Mouse (Mus musculus): ENCODE measurements at regions not wholly inside any gene's neighbourhood (a gene's known extent, or its start where the extent isn't known, plus 50 kb on each side); places are given as distances from the start of the nearest gene placed in this dataset.

- no peak for DNase-seq
Measured at GRCm38 (mm10) chr4:150769043-150769442, 84.7 kb upstream of the Errfi1 start.

DNA sequence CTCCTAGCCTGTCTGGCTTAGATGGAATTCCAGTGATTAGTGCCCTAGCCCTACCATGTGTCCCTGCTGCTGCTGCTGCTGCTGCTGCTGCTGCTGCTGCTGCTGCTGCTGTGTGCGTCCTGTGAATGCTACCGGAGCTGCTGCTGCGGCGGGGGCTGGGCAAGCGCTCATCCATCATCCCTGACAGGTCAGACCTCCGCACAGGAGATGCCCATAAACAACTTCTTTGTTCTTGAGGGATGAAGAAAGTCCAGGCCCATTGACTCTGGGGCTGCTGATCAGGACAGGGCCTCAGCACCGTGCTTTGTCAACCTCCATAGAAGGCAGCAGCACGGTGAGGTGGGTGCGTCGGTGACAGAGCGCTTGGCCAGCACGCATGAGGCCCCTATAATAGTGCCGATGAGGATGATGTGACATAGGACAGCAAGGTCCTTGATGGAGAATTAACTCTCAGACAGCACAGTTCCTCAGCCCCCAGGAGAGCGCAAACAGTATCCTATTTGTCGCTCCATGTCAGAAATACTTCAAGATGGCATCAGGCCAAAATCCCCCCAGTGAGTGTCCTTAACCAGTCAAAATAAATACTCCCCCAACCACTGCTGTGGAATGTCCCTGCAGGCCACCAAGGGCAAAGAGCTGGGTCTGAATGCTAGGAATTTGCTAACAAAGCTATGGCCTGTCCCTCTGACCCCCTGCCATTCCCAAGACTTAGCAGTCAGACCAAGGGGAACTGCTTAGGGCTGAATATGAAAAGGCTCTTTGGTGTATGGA, 95.1 kb upstream of the Errfi1 start:
- no peak for DNase-seq

- DNase-seq = no peak
Measured at GRCm38 (mm10) chr4:150757815-150758426, 95.8 kb upstream of the Errfi1 start.

GRCm38 (mm10) chr4:150757291-150757741, 96.4 kb upstream of the Errfi1 start:
- DNase-seq = no peak

- DNase-seq = peak; percentile 27
Measured at GRCm38 (mm10) chr4:150755446-150755845, 98.3 kb upstream of the Errfi1 start.

DNA sequence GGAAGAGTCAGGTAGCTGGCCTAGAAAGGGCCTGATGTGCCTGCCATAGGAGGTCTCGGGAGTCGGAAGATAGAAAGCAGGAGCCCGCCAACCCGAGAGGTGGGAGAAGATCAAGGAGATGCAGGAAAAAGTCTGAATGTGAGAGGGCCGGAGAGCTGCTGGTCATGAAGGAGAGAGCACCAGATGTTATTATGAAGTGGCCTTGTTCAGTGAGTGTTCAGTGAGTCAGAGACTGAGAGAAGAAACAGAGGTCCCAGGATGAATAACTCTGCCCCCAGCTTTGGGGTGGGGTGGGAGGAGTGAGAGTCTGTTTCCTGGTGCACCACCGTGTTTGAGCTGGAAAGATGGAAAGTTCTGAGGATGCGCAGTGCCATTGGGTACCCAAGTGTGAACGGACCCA, 100.2 kb upstream of the Slc45a1 start:
- peak; percentile 62 for DNase-seq

DNA sequence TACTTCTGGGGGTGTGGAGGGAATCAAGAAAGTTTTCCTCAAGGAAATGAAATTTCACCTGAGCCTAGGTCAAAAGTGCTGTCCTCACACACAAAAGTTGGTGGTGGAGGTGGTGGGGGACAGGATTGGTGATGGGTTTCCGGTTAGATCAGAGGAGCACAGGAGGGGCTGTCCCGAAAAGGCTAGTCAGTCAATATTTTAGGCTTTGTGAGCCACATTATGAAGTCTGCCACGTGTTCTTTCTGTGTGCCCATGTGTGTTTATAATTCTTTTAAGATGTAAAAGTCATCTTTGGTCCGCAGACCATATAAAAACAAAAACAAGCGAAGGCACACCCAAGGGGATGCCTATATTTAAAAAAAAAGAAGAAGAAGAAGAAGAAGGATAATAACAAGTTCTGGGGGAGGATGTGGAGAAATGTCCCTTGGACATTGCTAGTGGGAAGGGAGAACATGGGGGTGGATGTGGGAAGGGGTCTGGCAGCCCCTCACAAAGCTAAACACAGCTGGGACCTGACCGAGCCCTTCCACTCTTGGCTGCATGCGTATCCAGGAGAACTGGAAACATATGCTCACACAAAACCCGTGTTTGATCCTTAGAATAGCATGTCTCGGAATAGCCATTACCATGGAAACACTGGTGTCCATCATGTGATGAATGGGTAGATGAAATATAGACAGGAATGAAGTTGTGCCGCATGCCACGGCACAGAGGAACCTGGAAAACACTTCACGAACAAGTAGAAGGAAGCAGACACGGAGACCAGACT, 98.7 kb upstream of the Slc45a1 start:
- DNase-seq = no peak

- DNase-seq = no peak
Measured at GRCm38 (mm10) chr4:150749066-150749465, 97.1 kb upstream of the Slc45a1 start.

DNA sequence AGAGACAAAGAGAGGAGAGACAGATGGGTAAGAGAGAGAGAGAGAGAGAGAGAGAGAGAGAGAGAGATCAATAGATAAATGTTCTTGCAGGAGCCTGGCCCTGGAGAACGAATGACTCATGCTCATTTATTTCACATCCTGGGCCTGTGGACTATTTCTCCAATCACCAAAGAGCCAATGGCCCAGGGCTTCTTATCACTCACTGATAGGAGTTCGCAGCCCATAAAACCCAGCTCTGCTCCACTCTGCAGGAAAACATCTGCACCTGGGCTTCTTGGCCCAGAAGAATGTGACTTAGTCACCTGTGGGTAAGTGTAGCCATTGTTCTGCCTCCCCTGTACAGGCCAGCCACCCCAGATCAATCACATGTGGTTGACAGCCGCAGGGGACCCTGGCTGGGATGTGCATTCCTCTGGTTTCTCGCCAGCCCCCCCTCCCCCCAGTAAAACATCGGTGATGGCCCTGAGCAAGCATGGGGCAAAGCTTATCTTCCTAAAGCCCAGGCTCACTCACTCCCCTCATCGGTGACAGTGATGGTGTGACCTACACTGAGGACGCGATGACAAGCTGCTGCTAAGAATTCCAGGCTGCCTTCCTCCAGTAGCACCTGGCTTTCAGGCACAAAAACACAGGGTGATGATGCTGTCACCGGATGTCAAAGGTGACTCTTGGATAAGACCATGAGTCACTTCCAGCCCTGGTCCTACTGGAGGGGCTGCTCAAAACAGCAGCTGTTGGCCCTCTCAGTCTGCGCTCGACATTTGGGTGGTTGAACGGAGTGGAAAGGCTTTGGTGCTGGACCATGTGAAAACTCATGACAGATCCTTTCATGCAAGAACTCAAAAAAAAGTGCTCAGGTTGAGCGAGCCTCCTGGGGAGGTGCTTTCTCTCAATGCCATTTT, 96.4 kb upstream of the Slc45a1 start:
- DNase-seq = peak; percentile 43

DNA sequence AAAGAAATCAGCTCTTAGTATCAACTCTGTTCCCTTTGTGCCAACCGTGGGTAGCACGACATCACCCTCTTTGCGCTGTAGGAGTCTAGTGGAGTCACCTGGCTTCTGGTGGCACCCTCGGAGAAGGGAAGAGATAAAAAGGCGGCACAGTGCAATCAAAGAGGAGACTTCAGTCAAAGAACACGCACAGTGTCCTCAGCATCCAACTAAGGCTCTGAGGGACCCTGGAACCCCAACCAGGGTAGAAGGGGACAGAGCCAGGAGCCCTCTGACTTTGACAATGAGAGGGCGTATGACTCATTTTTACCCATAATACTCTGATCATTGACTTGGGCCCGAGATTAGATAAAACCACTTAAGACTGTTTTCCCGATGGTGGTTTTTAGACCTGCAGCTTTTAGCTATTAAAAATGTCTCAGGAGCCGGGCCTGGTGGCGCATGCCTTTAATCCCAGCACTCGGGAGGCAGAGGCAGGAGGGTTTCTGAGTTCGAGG, 94.5 kb upstream of the Slc45a1 start:
- no peak for DNase-seq

DNA sequence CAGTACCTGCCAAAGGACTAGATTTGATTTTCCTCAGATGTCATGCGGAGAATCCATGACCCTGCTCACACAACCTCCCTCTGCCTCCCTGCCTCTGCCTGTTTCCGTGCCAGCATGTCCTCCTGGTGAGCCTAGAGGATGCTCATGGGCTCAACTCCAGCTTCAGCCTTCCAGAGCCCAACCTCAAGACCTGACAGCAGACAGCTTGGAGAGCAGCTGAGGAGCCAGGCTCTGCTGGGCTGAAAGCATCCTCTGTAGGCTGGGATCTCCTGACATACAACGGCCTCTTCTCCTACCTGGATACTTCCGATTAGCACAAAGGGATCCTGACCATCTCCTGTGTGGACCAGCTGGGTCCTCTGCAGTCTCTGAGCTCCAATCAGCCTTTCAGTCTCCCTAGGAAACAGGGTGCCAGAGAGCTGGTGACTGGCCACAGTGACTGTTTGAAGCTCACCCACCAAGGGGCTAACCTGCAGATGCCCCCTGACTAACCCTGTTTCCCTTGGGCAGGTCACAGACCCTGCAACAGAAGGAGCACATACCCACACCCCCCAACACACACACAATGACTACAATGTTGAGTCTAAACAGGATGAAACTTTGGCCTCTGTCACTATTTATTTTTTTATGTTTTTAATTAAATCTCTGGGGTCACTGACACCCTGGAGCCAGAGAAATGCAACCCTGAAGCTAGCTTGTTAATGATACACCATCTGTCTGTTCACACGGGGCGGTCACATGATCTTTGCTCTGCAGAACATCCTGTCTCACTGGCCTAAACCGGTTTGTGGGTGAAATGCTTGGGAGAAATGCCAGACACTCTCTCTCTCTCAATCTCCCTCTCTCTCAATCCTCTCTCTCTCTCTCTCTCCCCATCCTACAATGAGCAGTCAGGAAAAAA, 93.8 kb upstream of the Slc45a1 start:
- DNase-seq = peak; percentile 40

GRCm38 (mm10) chr4:150743508-150743907, 91.5 kb upstream of the Slc45a1 start:
- DNase-seq = no peak

DNA sequence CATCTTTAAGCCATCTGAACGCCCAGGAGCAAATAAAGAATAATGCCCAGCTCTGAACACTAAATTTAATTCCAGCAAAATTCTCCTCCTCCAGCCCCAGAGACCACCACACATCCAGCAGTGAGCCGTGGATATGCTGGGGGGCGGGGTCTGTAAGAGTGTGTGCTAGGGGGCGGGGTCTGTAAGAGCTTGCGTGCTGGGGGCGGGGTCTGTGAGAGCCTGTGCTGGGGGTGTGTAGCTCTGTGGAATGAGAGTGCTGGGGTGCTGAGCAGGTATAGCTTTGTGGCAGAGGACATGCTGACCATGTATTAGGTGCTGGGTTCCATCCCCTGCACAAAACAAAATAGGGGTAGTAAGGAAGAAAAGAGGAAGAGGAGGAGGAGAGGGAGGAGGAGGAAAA, 91.1 kb upstream of the Slc45a1 start:
- DNase-seq = no peak

- no peak for DNase-seq
Measured at GRCm38 (mm10) chr4:150741810-150742209, 89.8 kb upstream of the Slc45a1 start.

- no peak for DNase-seq
Measured at GRCm38 (mm10) chr4:150740167-150740566, 88.2 kb upstream of the Slc45a1 start.

DNA sequence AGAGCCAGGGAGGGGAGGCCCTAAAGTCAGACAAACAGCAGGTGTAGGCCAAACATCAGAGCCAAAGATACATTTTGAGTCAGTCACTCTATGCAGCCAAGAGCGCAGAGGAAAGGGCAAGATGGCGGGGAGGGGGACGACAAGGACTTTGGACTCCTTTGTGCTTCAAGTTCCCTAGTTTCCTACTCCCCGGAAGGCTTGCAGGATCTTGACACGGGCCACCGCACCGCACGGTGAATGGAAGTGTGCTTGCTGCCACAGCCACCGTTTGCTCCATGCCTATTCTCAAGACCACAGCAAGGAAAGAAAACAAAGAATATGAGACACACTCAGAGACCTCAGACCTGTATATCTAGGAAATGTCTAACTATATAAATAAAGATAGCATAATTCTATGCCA, 86.8 kb upstream of the Slc45a1 start:
- DNase-seq = no peak

- DNase-seq = no peak
Measured at GRCm38 (mm10) chr4:150730061-150730812, 78.3 kb upstream of the Slc45a1 start.

GRCm38 (mm10) chr4:150726539-150726938, 74.6 kb upstream of the Slc45a1 start:
- no peak for DNase-seq

DNA sequence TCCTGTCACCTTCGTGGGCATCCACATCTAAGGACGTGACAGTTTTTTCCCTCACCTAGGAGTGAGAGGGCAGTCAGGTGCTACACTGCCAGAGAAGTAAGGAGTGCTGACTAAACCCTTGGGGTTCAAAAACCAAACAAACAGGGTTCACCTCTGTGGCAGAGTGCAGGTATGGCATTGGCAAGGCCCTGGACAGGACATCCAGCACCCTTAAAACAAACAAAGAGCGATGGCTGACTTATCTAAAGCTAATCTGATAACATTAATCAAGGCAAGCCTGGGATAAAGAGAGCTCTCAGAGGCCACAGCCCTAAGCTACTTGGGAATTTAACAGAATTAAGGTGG, 74.1 kb upstream of the Slc45a1 start:
- no peak for DNase-seq
